Mouse (Mus musculus): ENCODE measurements around the gene Usp13.

The Usp13 gene

DNA sequence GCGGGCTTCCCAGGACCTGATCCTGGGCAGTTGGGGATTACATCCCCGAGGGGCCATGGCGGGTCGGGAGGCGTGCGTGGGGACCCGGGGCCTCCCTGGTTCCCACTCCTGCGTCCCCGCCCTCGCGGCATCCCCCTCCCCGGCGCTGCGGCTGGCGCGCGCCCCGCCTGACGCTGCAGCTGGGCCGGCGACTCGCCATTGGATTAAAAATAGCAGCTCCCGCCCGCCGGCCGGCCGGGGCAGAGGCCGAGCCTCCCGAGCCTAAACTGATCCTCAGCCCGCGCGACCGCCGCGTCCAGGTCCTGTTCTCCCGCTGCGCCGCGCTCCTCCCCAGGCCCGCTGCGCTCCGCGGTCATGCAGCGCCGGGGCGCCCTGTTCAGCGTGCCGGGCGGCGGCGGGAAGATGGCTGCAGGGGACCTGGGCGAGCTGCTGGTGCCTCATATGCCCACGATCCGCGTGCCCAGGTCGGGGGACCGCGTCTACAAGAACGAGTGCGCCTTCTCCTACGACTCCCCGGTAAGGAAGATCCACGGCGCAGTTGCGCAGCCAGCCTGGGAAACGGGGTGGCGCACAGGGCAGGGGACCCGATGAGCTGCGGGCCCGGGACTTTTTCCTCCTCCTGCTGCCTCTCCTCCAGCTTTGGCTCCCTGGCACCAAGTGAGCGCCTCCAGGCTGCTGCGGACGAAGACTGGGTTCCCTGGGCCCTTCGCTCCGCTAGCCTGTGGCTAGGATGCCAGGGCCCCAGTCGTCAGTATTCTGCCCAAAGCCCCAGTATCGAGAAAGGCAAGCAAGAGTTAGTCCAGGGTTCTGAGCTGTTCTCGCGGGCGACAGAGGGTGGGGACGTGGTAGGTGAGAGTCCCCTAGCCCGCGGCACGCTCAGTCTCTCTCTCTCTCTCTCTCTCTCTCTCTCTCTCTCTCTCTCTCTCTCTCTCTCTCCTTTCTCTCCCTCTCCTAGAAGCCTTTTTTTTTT lies at the start of gene Usp13:
Gene Usp13, plus strand, starts transcription at position 190 of the 970 bp plus-strand sequence.
- DNase-seq (ENCODE audit: low spot score in 2 of 2) = no peak

DNA sequence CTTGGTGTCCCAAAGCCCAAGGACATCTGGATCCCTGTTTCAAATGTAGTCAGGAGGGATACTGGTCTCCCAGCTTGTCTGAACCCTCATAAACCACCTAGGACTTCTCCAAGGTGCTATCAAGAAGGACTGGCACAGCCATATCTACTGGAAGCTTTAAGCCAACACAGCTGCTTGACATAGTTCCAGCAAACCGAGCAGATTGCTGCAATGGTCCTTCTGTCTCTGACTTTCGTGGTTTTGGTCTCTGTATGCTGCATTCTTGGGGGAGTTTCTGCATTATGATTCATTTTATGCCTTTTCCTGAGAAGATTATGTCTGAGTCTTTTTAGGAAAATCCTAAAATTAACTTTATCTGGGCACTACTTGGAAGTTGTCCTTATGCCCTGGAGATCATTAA lies 46.6 kb upstream of the Usp13 start:
- no peak for DNase-seq (ENCODE audit: low spot score in 2 of 2)

DNA sequence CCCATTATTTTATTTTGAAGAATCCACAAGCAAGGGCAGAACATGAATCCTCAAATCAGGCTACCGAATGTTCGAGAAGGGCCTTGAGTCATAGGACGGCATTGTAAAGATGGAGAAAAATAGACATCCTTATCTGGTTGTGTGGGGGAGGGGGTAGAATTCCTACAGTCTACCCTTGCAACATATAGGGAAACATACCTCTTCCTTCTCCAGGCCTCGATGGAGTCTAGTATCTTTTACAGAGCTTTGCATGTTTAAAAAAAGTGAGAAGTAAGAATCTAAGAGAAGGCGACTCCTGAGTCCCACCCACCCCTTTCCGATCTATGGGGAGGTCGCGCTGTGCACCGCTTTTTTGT lies 367 bp upstream of the Usp13 start:
- DNase-seq (ENCODE audit: low spot score in 2 of 2) = no peak

DNA sequence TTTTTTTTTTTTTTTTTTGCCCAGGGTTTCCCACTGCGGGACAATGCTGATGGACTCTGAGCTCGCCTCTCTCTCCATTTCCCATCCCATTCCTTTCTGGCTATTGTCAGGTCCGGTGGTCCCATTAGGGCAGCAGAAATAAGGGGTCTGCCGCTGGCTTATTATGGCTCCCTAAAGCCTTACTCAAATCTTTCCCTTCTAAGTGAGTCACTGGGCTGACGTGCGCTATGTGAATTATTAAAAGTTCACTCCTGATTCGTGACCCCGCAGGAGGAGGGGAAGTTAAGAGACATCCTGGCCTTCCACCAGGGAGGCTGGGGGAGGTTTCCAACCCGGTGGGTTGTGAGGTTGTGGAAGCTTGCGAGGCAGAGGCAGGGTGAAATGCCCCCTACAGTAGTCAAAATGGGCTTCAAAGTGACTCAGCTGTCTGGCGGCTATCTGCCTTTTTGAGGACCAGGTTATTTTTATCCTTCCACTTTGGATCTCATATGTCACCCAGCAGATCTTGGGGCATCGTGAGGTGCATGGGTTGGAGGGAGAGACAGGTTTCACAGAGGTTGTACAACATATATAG lies 1.1 kb downstream of the Usp13 start:
- no peak for DNase-seq (ENCODE audit: low spot score in 2 of 2)

DNA sequence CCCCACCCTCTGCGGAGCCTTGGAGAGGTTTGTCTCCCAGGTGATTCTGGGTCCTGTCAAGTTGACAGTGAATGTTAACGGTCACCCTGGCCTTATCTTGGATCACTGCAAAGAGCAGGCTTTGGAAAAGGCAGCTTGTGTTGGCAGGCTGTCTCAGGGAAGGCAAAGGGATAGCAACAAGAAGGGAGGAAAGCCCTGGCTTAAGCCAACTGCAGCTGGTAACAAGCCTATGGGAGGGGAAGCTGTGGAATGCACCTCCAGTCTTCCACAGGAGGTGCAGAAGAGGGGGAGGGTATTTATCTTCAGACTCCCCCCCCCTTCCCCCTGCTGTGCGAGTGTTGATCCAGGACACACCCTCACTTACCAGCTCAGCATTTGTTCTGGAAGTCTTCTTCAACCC lies 5.3 kb downstream of the Usp13 start:
- no peak for DNase-seq (ENCODE audit: low spot score in 2 of 2)

DNA sequence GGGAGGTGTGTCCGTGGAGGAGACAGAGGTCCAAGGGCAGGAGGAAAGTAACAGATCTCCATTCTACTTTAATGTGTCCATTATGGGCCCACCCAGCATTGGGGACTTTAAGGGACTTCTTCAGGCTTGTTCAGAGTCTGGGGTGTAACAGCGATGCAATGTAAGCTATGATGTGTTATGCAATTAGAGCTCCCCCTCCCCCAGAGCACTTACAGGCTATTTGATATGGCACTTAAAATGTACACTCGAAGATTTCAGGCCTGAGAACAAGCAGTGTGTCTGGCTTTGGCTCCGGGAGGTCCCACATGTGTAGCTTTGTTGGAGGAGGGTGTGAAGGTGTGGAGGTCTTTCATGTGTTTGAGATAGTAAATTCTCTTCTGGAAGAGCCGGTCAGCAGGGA lies 7.6 kb downstream of the Usp13 start:
- DNase-seq (ENCODE audit: low spot score in 2 of 2) = no peak

DNA sequence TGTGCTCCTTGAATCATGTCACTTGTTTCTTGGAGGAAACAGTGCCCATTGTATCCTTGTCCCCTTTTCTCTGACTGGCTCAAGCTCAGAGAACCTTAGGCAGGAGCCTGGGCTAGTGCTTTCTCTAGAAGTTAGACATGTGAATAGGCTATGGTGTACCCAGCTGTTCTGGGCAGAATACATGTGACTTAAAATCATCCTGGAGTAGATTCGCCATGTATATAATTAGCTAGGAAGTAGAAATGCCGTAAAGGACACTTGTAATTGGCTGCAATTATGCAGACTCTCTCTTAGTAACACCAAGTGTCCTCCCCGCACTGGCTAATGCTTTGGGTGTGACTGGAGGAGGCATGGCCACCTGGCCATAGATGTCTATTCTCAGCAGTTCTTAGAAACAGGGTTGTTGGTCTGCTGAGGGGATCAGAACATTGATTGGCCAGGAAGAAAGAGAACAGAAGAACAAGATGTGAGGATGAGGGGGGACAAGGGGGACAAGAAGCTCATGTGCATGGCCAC lies 8.7 kb downstream of the Usp13 start:
- DNase-seq (ENCODE audit: low spot score in 2 of 2) = no peak

DNA sequence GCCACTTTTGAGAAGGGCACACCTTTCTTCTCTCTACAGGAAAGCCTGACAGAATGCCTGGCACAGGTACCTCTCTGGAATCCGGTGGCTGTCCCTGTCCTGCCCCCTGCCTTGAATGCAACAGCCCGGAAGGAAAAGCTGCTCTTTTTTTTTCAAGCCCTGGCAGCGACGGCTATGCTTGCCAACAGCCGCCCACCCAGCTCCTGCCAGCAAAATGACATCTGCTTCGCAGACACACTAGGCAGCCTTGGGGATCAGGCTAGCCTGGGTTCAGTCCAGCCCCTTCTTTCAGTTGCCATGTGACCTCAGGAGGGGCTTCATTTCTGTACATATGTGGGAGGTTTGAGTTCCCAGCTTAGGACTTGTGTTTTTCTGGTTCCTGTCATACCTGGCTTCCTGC lies 9.4 kb downstream of the Usp13 start:
- DNase-seq (ENCODE audit: low spot score in 2 of 2) = no peak

DNA sequence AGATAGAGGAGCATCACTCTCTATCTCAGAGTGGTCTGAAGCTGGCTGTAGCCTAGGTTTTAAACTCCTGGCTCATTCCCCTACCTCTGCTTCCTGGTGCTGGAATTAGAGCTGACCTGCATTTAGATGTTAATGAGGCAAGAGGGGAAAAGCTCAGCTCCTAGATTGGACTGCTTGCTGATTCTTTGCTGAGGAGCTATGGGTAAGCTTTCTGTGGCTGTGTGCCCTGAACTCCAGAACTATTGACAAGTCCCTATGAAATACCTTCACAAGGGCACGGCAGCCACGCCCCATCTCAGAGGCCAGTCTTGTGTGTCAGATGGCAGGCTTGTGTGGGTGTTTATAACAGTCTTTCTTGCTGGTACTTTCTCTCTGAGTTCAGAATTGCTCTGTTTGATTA lies 16.5 kb downstream of the Usp13 start:
- no peak for DNase-seq (ENCODE audit: low spot score in 2 of 2)

DNA sequence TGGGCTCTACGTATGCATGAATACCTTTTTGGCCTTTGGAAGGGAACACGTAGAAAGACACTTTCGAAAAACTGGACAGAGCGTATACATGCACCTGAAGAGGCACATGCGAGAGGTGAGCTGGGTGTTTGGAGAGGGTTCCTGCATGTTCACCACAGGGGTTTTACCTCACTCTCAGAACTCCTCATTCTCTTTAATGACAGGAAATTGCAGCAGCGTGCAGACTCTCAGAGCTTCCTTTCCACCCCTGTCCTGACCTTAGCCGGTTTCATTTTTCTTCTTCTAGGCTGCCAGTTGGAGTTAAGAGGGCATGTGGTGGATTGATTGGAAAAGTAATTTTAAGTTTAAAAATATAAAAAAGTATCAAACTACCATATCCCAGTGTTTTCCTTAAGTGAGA lies 20.5 kb downstream of the Usp13 start:
- no peak for DNase-seq (ENCODE audit: low spot score in 2 of 2)

DNA sequence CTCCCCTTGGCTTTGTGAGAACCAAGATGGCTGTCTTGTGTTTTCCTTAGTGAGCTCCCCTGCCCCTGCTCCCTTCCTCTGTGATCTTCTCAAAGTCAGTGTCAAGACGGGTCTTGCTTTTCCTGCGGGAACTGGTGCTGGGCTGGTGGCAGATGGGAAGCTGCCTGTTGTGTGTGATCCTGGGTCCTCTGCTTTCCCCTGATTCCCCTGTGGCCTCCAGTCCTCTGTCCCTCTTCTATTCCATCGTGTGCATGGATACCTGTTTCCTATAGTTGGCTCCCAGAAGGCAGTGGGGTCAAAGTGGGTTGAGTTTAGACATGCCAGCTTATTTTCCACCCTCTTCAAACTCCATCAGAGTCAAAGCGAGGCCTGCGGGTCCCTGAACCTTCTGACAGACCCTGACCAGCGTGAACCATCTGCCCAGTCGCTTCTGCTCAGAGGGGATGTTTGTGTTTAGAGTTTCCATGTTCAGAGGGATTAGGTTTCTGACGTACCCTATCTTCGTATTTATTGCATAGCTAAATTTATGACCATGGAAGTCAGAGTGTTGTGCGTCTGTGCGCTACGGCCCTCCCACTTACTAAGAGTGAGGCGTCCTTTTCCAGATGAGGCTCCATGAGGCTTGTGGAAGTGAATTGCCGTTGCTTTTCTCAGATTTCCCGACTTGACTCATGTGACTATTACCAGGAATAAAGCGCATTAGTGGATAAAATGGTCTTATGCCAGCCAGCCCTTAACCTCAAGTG lies 39.2 kb downstream of the Usp13 start:
- no peak for DNase-seq (ENCODE audit: low spot score in 2 of 2)

DNA sequence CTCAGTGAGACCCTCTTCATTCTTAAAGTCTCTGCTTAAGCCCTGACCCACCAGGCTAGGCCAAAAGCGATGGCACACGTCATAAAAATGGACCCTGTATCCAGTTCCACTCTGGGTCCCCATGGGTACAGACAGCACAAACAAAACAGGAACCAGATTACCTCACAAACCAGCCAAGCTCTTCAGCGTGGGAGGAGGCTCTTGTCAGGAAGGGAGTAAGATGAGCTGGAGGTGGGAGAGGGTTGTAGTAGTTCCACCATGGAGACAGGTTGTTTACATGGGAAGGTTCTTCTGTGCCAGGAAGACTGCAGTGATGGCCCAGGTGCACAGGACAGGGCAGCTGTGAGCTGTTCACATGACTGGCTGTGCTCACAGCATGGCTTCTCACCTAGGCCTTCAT lies 53.7 kb downstream of the Usp13 start:
- no peak for DNase-seq (ENCODE audit: low spot score in 2 of 2)

DNA sequence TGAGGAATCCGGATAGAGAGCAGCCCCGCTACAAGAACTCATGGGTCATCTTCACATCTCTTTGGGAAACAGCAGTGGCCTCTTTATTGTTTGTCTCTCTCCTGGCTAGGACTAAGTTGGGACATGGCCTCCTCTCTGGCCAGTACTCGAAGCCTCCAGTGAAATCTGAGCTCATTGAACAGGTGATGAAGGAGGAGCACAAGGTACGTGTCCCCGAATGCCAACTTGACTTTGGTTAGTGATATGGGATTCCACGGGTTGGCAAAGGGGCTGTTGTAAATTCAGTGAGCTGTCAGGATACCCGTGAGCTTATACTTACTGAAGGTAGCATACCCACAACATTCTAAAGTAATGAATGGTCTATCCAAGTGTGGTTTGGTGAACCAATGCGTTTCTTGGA lies 69.0 kb downstream of the Usp13 start:
- no peak for DNase-seq (ENCODE audit: low spot score in 2 of 2)

DNA sequence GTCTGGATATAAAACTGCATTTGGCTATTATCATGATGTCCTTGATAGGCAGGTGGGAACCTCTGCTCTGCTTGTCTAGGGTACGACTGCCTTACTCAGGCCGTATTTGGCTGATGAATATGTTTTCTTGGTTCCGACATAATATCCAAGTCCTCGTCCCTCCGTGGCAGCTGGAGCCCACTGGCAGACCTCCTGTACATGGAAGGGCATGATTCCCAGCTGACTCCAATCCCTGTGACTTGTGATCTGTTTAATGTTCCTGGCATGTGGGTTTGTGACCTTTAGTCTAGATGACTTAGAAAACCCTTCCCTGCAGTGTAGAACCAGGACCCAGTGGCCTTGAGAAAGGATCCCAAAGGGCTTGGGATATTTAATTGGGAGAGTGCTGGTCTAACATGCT lies 71.5 kb downstream of the Usp13 start:
- DNase-seq (ENCODE audit: low spot score in 2 of 2) = no peak

DNA sequence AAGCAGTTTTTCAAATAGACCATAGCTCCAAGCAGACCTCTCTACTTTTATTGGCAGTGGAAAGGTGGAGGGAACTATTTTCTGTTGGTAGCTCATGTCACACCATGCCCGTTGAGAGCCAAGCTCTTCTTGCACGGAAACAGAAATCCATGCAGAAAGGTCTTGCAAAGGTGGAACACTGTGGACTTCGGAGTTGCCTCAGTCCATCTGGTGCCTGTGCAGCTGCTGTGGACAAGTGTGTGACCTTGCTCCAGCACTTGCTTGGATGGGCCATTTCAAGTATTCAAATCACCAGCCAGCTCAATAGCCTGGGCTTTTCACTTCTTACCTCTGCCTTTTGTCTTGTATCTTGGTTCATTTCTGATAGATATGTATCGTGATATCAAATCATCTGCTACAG lies 72.8 kb downstream of the Usp13 start:
- no peak for DNase-seq (ENCODE audit: low spot score in 2 of 2)

DNA sequence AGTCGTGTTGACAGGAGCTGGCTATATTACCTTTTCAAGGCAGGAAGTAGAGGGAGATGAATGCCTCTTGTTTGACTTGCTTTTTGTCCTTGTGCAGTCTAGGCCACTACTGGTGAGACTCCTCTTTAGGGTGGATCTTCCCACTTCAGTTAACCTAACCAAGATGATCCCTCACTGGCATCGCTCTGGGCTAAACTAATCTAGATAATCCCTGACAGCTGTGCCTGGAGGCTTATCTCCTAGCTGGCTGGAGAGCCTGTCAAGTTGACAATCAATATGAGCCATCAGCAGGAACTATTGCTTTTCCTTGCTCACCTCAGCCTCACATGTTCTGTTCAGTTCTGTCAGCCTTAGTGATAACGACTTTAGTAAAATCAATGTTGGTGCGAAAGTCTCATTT lies 86.1 kb downstream of the Usp13 start:
- DNase-seq (ENCODE audit: low spot score in 2 of 2) = no peak

DNA sequence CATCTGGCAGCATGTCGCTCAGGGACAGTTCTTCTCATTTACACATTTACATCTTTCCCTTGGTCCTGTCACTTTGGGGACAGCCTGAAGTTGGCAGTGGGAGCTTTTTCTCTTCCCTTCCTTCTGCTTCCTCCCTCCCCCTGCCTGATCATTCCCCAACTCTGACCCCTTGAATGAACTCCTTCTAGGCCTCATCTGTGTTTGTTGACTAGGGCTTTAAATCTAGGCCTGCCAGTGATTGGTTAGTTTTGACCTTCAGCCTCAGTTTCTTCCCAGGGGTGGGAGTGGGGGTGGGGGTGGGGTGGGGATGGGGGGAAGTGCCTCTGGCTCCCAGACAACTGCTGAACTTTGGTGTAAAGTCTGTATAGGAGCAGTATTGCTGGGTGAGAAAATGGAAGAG lies 87.3 kb downstream of the Usp13 start:
- DNase-seq (ENCODE audit: low spot score in 2 of 2) = no peak

DNA sequence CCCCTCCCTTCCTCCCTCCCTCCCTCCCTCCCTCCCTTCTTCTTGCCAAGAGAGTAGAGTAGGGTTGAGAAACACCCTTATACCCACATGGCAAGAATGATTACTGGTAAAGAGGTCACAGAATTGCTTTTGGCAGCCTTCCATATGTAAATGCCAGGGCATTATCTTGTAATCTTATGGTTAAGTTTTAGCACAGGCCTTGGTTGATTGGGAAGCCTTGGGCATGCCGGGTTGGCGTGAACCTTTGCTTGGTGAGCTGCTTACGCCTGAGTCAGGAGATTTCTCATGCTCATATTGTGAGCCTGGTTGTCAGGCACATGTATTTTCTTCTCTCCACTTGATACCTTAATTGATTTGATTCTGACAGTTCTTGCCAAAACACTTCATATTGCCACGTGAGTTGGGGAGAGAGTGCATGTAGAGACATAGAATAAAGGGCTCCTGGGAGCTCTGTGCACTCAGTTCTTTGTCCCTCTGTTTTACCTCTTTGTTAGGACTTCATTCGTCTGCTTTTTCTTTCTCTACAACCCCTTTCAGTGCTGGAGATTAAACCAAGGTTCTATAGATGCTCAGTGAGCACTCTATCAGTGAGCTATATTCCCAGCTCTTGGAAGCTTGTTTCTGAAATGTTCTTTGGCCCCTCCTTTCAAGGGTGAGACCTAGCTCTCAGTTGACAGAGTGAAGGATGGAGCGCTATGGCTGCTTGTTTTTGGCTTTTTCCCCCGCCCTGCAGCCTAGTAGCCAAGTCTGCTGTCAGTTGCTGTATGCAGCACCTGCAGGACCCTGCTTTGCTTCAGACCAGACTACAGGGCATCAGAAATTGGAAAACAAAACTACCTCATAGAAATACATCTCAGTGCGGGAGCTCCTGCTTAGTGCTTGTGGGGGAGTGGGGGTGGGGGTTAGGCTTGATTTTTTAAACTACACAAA lies 88.8 kb downstream of the Usp13 start:
- DNase-seq (ENCODE audit: low spot score in 2 of 2) = no peak

DNA sequence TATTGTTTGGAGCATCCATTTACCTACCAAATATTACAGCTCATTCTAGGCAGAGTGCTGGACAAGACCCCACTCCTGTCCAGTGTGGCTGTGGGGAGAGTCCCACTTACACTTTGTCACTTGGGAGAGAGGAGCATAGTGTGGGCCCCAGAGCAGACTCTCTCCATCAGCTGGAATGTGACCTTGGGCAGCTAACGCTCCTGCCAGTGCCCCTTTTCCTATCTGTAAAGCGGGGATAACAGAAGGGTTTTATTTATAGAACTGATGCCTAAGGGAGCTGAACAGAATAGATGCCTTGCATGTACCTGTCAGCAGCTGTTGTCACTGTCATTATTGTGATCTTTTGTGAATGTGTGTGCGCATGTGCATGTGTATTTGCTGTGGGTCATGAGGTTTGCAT lies 91.1 kb downstream of the Usp13 start:
- no peak for DNase-seq (ENCODE audit: low spot score in 2 of 2)

DNA sequence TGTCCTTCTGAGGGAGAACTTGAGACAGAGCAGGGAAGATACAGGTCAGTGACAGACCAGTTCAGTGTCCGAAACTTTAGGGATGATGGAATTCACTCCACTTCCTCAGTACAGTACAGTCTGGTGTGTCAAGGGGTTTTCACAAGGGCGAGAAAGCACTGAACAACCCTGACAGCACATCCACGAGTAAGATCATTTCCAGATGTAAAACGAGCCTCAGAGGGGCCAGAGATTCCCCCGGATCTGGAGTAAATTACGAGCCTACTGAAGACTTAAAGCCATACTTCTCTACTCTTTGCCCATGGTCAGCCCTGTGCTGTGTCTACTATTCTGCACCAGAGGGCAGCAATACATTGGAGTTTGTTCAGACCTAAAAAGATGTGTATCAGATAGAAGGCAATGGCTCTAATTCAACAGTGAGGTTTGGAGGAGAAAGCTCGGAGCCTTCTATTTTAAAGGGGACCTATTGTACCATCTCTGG lies 92.8 kb downstream of the Usp13 start:
- DNase-seq (ENCODE audit: low spot score in 2 of 2) = no peak

DNA sequence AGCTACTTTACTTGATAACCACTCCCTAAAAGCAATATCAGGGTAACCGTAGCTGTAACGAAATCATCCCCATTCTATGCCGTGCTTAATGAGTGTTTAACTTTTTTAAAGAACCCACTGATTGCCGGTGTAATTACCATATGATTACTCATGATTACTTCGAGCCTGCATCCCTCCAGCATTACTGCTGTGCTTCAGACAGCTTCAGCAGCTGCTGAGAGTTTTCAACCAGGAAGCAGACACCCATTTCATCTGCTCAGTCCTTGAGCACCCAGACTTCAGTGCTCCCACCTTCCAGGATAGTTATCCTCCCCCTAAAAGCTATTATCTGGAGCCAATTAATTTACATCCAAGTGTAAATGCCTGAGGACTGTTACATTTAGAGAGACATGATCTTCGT lies 106.8 kb downstream of the Usp13 start:
- DNase-seq (ENCODE audit: low spot score in 2 of 2) = no peak
